Mouse (Mus musculus): ENCODE measurements around the gene Gm10197.
"Not testable (repeated sequence)": the region's sequence is repeated elsewhere in the genome, so short reads cannot be mapped to it uniquely, and the experiment has no call there.

The Gm10197 gene

DNA sequence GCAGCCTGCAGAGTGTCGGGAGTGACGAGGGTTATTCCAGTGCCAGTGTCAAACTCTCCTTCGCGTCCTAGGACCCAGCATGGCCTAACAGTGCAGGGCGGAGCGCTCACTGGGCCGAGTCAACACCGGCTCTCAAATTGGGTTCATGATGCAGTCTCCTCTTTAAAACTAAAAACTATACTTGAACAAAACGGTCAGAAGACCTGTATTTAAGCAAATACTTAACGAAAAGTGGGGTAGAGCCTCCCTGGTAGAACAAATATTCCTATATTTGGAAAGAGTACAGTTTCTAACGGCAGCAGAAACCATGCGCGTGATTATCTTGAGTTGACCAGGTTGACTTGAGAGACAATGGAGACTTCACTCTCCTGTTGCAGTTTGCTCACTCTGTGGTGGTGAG, at the start of gene Gm10197:
Gm10197 (minus strand) TSS at position 101 of the 400 bp plus-strand sequence.
- no peak for DNase-seq (ENCODE audit: low spot score in 2 of 2)

DNA sequence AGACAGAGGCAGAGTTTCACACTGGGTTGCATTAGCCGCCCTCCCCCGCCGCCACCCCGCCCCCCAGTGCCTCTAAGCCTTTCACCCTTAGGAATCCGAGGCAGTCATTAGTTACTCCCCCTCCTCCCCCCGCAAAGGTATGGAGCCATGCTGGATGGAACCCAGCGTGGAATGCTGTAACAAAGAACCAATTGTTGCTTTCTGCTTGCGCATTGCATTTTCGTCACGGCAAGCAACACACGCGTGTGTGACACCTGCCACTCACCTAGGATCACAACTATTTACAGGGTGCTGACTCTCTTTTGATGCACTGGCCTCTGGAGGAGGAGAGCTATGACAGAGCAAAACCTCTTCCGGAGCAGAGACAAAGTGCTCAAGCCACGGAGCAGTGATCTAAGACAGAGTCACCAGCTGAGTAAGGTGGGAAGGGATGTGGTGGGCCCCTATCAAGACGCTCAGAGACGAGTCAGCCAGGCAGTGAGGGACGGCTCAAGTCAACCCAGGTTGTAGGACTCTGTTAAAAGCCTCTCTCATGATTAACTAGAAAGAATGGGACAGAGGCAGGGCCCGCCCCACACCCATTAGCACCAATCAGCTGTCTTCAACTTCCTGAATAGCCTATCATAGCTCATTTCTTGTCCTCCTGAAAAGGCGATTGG, 49.5 kb upstream of the Gm10197 start:
- no peak for DNase-seq (ENCODE audit: low spot score in 2 of 2)

GRCm38 (mm10) chr19:53419834-53420233, 48.3 kb upstream of the Gm10197 start:
- DNase-seq (ENCODE audit: low spot score in 2 of 2): no peak

- DNase-seq (ENCODE audit: low spot score in 2 of 2): no peak
Observed at GRCm38 (mm10) chr19:53415198-53415597, 43.6 kb upstream of the Gm10197 start.

GRCm38 (mm10) chr19:53414650-53415049, 43.1 kb upstream of the Gm10197 start:
- DNase-seq (ENCODE audit: low spot score in 2 of 2): no peak

DNA sequence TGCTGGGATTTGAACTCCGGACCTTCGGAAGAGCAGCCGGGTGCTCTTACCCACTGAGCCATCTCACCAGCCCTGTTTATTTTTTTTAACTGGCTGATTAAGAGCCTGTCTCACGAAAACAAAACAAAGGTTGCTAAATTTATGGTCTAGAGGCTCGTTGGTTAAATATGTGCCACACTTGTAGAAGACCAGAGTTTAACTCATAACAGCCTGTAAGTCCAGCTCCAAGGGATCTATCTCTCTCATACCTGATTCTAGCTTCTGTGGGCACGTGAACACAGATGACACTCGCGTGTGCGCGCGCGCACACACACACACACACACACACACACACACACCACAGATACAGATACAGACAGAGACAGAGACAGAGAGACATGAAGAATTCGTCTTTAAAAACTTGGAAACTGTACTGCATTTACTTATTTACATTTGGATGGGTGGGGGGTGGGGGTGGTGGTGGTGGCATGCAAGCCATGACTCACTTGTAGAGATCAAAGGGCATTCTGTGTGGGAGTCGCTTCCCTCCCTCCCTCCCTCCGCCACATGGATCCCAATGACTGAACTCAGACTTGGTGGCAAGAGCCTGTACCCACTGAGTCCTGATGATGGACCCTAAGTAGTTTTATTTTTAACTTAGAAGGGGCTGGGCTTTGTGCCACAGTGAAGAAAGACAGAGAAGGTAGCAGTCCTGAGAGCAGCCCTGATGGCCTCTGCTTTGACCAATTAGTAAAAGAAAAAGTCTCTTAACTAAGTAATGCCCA, 42.2 kb upstream of the Gm10197 start:
- no peak for DNase-seq (ENCODE audit: low spot score in 2 of 2)

GRCm38 (mm10) chr19:53412149-53412848, 40.7 kb upstream of the Gm10197 start:
- DNase-seq (ENCODE audit: low spot score in 2 of 2): no peak

DNA sequence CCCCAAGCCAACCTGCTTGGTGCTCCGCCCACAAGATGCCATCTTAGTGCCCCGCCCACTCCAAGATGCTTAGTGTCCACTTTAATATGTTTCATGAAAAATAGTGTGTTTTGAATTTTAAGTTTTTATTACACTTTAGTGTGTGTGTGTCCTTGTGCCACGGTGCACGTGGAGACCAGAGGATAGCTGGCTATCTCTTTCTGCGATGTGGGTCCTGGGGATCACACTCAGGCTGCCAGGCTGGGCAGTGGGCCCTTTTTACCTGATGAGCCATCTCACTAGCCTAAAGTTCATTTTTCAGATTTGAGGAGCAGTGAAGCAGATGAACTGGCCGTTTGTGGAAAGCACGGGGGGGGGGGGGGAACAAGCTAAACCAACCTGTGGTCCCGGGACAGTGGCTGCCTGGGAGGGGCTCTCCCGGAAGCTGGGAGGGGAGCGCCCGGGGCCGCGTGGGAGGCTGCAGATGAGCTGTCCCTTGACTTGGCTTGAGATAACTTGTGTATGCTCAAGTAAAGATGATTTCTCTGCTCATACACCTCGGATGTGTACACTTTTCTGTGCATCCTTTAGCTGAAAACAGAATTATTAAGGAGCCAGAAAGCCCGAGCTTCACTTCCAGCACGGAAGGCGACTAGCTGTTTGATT, 38.2 kb upstream of the Gm10197 start:
- DNase-seq (ENCODE audit: low spot score in 2 of 2): no peak

DNA sequence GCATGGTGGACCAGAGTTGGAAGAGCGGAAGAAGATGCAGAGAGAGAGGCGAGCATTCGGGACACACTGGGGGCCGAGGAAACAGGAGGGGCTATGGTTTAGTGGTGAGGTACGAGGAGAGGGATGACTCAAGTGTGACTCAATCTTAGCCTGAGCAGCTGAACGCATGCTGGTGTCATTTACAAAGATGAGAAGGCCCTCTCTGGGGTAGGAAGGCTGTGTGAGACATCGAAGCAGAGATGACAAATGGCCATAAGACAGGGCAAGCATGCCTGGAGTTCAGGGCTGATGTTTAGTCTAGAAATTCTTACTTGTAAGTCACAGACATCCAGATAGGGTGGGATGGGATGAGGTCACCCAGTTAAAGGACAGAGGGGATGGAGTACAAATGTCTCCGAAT, 36.8 kb upstream of the Gm10197 start:
- DNase-seq (ENCODE audit: low spot score in 2 of 2): no peak

- no peak for DNase-seq (ENCODE audit: low spot score in 2 of 2)
Observed at GRCm38 (mm10) chr19:53407350-53407749, 35.8 kb upstream of the Gm10197 start.

DNA sequence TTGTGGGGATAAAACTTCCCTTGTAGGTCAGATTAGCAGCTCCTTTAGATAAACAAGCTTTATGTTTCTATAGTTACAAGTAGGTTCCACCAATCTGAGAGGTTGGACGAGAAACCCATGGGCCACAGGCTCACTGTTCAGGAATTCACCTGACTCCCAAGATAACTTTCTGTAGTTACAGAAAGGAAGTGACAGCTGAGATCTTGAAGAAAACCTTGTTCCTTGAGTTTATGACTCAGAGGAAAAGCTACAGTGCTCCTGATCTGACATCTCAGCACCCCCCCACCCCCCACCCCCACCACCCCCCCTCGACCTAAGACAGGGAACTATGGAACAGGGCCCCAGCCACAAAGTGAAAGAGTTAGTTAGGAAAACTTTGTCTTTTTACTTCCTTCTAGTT, 34.2 kb upstream of the Gm10197 start:
- DNase-seq (ENCODE audit: low spot score in 2 of 2): no peak

DNA sequence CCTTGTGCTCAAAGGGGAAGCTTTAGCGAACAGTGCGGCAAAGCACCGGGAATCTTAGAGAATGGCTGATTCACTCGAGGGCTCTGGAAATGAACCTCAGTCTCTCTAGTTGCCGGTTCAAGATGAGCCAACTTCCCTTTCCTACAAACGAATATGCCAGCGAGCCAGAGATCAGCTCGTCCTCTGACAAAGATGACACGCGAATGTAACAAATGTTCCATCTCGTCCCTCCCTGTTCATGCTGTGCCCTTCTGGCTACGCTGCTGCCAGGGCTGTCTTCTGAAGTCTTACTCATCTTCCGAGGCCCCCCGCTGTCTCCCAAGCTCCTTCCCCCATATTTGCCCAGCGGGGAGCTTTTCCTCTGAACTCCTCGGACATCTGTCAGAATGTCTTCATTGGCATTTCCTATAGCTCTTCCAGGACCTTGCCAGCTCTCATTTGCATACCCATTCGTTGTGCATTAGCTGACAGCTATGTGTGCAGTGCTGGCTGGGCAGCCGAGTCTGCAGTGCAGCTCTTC, 33.3 kb upstream of the Gm10197 start:
- no peak for DNase-seq (ENCODE audit: low spot score in 2 of 2)

GRCm38 (mm10) chr19:53404219-53404836, 32.8 kb upstream of the Gm10197 start:
- no peak for DNase-seq (ENCODE audit: low spot score in 2 of 2)

- no peak for DNase-seq (ENCODE audit: low spot score in 2 of 2)
Observed at GRCm38 (mm10) chr19:53402741-53403432, 31.3 kb upstream of the Gm10197 start.

DNA sequence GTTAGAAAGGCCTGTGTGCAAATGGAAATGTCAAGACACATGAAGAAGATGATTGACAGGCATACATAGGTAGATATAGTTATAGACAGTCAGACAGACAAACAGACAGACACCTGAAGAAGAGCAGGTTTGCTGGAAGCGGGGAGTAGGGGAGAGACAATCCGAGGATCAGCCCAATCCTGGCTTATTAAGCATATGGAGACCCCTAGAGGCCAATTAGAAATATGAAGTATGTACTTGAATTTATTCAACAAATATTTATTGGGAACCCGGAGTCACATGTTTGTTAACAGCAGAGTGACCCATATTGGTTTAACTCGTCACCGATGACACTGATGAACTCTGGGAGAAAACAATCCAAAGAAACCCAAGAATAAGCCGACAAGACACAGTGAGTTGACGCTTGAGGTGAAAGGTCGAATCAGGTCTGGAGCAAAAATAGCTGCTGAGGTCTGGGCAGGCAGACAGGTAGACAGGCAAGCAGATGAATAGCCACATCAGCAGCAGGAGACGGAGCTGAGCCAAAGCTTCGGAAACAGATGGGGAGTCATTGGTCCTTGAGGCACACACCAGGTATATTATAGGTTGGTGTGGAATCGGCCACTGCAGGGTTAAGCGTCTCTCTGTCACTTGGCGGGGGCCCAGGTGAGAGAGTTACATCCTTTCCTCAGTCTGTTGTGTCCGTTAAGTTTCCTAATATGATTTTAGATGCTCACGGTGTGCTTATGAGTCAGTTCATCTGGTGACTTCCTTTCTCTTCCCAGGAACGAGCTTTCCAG, 29.0 kb upstream of the Gm10197 start:
- DNase-seq (ENCODE audit: low spot score in 2 of 2): no peak

- DNase-seq (ENCODE audit: low spot score in 2 of 2): no peak
Observed at GRCm38 (mm10) chr19:53399213-53399612, 27.6 kb upstream of the Gm10197 start.

GRCm38 (mm10) chr19:53397451-53398233, 26.1 kb upstream of the Gm10197 start:
- no peak for DNase-seq (ENCODE audit: low spot score in 2 of 2)

- DNase-seq (ENCODE audit: low spot score in 2 of 2): not testable (repeated sequence)
Observed at GRCm38 (mm10) chr19:53395805-53396204, 24.2 kb upstream of the Gm10197 start.

GRCm38 (mm10) chr19:53394956-53395355, 23.4 kb upstream of the Gm10197 start:
- not testable (repeated sequence) for DNase-seq (ENCODE audit: low spot score in 2 of 2)
